Mouse (Mus musculus) cortical plate, adult 2 months (tissue): ENCODE data around the gene Erlin1. TPM values are rescaled to one million over a fixed set of nuclear protein-coding genes. Genes with fewer than 3 reads are reported as not detected.

Experiments
- H3K27ac ChIP-seq: fragments of 200-500 bp; 2 replicates; pipeline ENCODE4 v1.5.1; 2012; ENCODE audit warnings: low read length, control low read depth, inconsistent platforms; ENCODE audit not compliant: insufficient read depth
- H3K4me1 ChIP-seq: fragments of 200-500 bp; 2 replicates; pipeline ENCODE4 v1.6.1; 2011; ENCODE audit warnings: low read length; ENCODE audit not compliant: control insufficient read depth, insufficient read depth
- H3K4me3 ChIP-seq: fragments of 200-500 bp; 2 replicates; pipeline ENCODE4 v1.5.1; 2011; ENCODE audit warnings: mild to moderate bottlenecking, low read length, control low read depth; ENCODE audit not compliant: insufficient read depth
- CTCF ChIP-seq: fragments of 200-500 bp; IDR thresholded peaks from 2 replicates; pipeline ENCODE4 v1.5.1; 2011; ENCODE audit warnings: mild to moderate bottlenecking, control low read depth, low read length; ENCODE audit not compliant: insufficient read depth; ENCODE audit errors: extremely low read depth
- POLR2A ChIP-seq: fragments of 200-500 bp; IDR thresholded peaks from 2 replicates; pipeline ENCODE4 v1.6.1; 2011; ENCODE audit warnings: mild to moderate bottlenecking, low read length, control low read depth; ENCODE audit not compliant: insufficient read depth; ENCODE audit errors: extremely low read depth
- polyA plus RNA-seq: library from polyadenylated mRNA; depleted of rRNA; stranded (reverse); fragments of >200 nt; gene quantifications from 2 replicates; pipeline ENCODE4 v1.2.3, GENCODE M21; 2012; rRNA removed

Gene Erlin1
- 17.2 and 18.4 TPM in 2 replicates for polyA plus RNA-seq

DNA sequence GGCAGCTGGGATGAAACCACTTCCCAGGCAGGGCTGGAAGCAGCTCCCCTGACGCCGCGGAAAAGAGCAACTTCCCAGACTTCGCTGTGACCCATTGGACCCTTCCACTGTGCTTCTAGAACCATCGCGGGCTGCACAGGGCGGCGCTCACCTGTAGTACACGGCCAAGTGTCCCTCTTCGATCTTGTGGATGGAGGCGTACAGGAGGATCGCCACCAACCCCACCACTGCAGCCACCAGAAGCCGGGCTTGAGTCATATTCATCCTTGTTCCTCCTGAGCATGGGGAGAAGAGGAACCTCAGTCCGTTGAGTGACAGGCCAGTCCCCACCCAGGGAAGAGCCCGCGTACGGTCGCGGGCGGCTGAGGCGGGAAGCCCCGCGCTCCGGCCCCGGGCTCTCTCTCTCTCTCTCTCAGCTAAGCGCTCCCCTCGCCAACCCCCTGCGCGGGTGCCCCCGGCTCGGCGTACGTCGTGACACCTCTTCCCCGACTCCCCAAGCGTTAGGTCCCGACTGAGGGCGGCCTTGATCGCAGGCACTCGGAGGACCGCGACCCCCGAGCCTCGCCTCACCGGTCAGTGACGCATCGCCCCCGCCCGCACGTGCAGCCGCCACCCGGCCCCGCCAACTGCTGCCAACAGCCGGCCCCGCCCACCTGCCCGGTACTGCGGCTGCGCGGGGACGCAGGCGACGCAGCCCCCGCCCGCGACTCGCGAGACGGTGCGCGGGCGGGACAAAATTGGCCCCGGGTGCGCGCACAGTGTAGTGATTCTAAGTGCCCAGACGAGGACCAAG lies at the start of gene Erlin1:
TSS of gene Erlin1 (minus strand) at position 665 of the 793 bp plus-strand sequence.
- Histone ChIP-seq H3K27ac (peak within 1 kb of the TSS; percentile 83), H3K4me1 (peaks cover 3% of the 10 kb centered on the region), H3K4me3 (peak within 1 kb of the TSS; percentile 96)
- TF ChIP-seq POLR2A (0 out of 2 replicates have a peak, but pooled peaks have one; percentile 36), CTCF (no peak)

DNA sequence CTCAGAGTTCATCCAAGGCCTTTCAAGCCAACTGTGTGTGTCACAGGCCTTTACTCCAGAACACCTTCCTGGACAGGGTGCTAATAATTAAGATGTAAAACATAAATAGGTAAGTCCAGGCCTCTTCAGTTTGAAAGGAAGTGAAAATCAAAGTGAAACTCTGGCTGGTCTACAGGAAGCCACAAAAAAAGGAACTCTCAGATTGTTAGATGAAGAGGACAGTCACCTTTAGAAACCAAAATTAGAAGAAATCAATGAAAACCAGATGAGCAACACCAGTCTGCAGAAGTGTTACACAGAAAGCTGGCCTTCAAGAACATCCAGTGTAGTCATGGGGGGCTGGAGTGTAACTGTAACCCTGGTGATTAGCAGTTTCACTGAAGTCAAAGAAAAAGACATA lies 48.2 kb upstream of the Erlin1 start:
- Histone ChIP-seq H3K4me3 (no peak overlapping the region), H3K27ac (no peak overlapping the region), H3K4me1 (no peaks in the 10 kb centered on the region)
- TF ChIP-seq CTCF (no peak), POLR2A (no peak)

DNA sequence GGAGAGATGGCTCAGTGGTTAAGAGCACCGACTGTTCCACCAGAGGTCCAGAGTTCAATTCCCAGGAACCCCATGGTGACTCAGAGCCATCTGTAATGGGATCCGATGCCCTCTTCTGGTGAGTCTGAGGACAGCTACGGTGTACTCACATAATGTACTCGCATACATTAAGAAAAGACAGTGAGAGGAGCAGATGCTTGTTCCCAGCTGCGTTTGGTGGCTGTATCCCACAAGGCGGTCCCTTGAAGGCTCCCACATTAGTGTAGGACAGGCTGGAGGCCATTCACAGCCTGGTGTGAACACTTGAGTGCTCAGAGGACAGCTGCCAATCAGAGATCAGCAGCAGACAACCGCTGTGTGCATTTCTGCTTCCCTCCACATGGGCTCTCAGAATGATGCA lies 42.1 kb upstream of the Erlin1 start:
- TF ChIP-seq POLR2A (no peak), CTCF (peak; percentile 35)
- H3K4me1 ChIP-seq = peaks cover 3% of the 10 kb centered on the region
- H3K27ac ChIP-seq = no peak overlapping the region
- no peak overlapping the region for H3K4me3 ChIP-seq

DNA sequence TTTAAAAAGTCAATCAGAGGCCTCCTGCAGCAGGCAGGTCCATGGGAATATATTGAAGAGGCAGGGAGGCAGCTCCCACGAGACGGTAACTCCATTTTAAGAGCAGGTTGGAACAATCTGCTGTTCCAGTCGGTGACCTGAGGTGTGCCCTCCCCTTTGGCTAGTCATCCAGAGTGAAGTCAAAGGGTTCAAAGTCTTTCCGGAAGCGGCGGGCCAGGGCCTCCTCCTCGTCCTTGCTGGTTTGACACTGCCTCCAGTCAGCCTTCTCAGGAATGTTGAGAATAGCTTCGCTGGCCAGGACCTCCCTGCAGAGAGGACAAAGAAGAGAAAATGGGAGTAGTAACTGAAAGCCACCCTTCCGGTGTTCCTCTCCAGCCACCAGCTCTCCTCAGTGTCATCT lies 40.8 kb upstream of the Erlin1 start:
- Histone ChIP-seq H3K4me1 (peaks cover 4% of the 10 kb centered on the region), H3K4me3 (no peak overlapping the region), H3K27ac (no peak overlapping the region)
- no peak for TF ChIP-seq CTCF
- no peak for TF ChIP-seq POLR2A

DNA sequence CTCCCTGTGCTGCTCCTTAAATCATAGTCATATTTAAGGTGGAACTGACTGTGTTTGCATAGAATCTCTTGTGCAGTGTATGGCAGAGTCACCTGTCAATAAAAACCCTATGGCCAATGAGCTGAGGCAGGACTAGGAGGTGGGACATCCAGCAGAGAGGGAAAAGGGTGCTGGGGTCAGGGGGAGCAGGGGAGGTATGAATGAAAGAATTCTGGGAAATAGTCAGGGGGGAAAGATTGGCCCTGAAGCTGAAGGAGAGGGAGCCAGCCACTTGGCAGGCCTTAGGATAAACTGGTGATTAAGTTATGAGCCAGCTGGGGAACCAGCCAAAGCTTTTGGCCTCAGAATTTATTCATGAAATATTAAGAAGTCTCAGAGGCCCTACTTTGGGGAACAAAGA lies 39.4 kb upstream of the Erlin1 start:
- Histone ChIP-seq H3K4me3 (no peak overlapping the region), H3K27ac (no peak overlapping the region), H3K4me1 (peaks cover 5% of the 10 kb centered on the region)
- no peak for TF ChIP-seq CTCF
- no peak for TF ChIP-seq POLR2A

DNA sequence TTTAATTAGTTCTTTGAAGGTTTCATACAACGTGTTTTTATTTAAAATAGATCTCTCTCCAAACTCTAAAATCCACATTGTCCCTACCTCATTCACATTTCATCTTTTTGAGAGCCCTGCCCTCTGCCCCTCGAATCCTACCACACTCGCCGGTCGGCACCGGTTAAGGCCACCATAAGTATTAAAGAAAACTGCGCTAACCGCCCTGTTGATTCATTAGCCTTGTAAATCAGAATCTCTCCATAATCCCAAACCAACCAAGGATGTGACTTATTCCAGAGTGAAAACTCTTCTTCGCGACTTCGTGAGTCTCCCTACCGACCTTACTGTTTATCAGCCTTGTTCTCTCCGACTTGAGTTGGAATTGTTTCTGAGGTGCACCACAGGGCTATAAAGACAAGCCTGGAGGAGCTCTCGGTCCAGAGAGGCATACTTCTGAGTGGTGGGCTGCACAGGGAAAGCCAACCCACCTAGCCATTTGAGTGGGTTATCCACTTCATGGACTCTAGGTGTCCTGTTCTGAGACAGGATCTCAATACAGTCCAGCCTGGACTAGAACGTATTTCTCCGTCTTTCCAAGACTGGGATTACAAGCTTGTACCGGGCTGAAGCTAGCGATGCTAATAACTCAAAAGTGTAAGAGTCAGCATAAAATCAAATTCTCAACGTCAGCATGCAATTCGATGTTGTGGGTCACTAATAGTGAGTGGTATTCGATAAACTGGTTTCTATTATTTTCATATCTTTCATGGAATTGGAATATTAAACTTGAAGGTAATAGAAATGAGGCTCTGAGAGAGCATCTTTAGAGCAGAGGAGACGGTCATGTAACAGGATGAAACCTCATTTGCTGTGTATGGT lies 38.3 kb upstream of the Erlin1 start:
- no peak for TF ChIP-seq CTCF
- no peak for TF ChIP-seq POLR2A
- Histone ChIP-seq H3K27ac (no peak overlapping the region), H3K4me1 (peaks cover 5% of the 10 kb centered on the region), H3K4me3 (peak overlapping the region; percentile 88)

DNA sequence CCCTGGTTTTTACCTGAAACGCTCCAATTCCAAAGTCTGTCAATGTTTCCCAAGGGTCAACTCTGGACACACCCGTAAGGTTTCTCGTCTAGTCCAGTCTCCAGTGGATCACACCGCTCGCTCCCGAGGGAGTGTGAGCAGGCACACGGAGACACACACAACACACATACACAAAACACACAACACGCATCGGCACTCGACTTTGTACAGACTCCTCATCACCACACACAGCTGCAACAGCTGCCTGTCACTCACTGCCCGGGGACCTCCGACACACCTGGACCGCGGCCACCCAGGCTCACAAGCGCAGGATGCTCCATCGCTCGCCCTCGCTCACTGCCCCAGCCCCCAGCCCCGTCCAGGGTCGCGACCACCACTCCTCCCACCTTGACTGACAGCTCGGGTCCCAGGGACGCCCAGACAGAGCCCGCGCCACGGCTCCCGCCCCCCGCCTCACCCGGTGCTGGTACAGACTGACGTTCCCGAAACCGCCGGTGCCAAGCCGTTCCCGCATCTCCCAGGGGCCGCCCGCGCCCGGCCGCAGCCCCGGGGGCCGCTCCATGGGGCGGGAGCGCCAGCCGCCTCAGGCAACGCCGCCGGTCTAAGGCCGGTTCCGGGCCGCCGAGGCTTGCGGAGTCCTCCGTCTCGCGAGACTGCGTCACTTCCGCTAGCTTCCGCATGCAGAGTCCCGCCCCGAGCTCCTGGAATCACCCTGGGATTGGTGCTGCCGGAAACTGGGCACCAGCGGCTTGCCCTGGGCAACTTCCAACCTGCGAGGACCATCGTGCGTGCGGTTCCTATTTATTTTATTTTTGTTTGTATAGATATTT lies 37.5 kb upstream of the Erlin1 start, which contains the start of gene Chuk:
TSS of gene Chuk (minus strand) at position 650 of the 830 bp plus-strand sequence.
- H3K27ac ChIP-seq = peak within 1 kb of the TSS; percentile 35; the same call in 1 of the 2 replicates
- TF ChIP-seq POLR2A (peak; percentile 75), CTCF (no peak)
- peaks cover 5% of the 10 kb centered on the region for H3K4me1 ChIP-seq
- H3K4me3 ChIP-seq = peak within 1 kb of the TSS; percentile 88

DNA sequence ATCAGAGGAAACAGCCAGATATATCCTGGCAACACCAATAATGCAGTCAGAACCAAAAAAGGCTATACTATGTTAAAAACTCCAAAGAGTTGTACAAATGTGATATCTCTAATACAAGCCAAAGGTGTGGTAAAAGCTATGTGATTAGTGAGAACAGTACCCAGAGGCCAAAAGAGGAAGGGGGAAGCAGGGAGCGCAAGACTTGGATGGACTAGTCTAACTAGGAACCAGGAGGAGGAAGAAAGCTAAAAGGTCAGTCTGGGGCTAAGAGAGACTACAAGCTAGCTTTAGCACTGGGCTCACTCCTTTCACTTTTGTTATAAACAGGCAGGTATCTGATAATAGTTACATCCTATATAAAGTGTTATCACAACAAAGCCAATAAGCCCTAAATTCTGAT lies 34.8 kb upstream of the Erlin1 start:
- Histone ChIP-seq H3K4me3 (no peak overlapping the region), H3K4me1 (peaks cover 5% of the 10 kb centered on the region), H3K27ac (no peak overlapping the region)
- no peak for TF ChIP-seq POLR2A
- no peak for TF ChIP-seq CTCF

DNA sequence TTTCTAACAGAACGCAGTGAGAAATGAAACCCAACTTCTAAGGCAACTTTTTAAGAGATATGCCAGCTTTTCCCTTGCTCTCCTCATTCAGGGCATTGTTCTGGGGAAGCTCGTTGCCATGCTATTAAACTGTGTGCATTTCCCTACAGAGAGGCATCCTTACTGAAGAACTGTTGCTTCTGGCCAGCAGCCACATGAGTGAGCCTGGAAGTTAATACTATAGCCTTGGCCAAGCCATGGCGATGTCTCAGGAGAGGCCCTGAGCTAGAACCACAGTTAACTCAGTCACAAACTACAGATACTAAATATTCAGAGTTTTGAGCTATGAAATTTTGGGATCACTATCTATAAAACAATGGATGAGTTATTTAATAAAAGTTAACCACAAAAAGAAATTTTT lies 33.4 kb upstream of the Erlin1 start:
- Histone ChIP-seq H3K27ac (no peak overlapping the region), H3K4me1 (peaks cover 4% of the 10 kb centered on the region), H3K4me3 (no peak overlapping the region)
- no peak for TF ChIP-seq CTCF
- no peak for TF ChIP-seq POLR2A
